Mouse (Mus musculus): ENCODE data around the gene Trip4.

DNA sequence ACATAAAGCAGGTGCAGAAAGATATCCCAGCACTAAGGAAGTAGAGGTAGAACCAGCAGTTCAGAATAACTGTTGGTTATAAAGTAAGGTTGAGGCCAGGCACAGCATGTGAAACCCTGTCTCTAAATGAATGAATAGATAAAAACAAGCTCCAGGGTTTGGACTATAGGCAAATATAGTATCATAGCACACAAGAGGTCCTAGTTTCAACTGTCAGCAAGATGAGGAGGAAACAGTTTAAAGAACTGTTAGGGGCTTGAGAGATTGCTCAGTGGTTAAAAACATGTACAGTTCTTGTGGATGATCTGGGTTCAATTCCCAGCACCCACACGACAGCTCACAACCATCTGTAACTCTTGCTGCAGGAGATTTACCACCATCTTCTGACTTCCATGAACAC lies 96.8 kb downstream of the Trip4 start:
- TF ChIP-seq POLR2A (IDR thresholded peaks at IDR 0.05; ENCODE audit: control insufficient read depth in 1 of 2, insufficient read depth in 1 of 2, low read depth in 1 of 2, low read length in 2 of 2, poor library complexity in 1 of 2) (no peak), JUND (IDR thresholded peaks at IDR 0.05; ENCODE audit: low read depth, low read length) (no peak), CTCF (IDR thresholded peaks at IDR 0.05 in 2 of 3, conservative IDR thresholded peaks at IDR 0.05 in 1 of 3; ENCODE audit: control insufficient read depth in 1 of 3, insufficient read depth in 1 of 3, low read depth in 2 of 3, low read length in 3 of 3, poor library complexity in 1 of 3, severe bottlenecking in 1 of 3) (no peak), NRF1 (IDR thresholded peaks at IDR 0.05; ENCODE audit: insufficient read depth, low read depth, low read length, poor library complexity, severe bottlenecking) (no peak), ZKSCAN1 (IDR thresholded peaks at IDR 0.05; ENCODE audit: low read depth, low read length) (no peak), UBTF (IDR thresholded peaks at IDR 0.05; ENCODE audit: borderline replicate concordance, insufficient read depth, low read depth, low read length) (no peak)
